Mouse (Mus musculus): Measurements from ENCODE around the gene Hba-a1. TPM values are rescaled to one million over a fixed set of nuclear protein-coding genes. Genes with fewer than 3 reads are reported as not detected.

Gene Hba-a1
- polyA plus RNA-seq, 1 experiment from 2014 or later = 2,861 TPM

GRCm38 (mm10) chr11:32331861-32332260 lies 48.5 kb downstream of the Hba-a1 start:
- Histone ChIP-seq H3K4me1 (replicated peaks; ENCODE audit: control insufficient read depth, insufficient read depth, low read length) (0 out of 2 replicates have a peak, but pooled peaks cover 2% of the 10 kb centered on the region), H3K9me3 (ENCODE audit: control insufficient read depth, low read length) (no peaks in the 10 kb centered on the region), H3K27ac (ENCODE audit: low read depth, low read length) (no peak overlapping the region), H3K36me3 (ENCODE audit: control insufficient read depth, insufficient read depth, low read length) (no peaks in the 10 kb centered on the region), H3K4me3 (ENCODE audit: low read depth, low read length) (no peak overlapping the region), H3K27me3 (ENCODE audit: control insufficient read depth, insufficient read depth, low read length) (no peaks in the 10 kb centered on the region), H3K9ac (ENCODE audit: low read depth, low read length) (no peak overlapping the region), H3K4me2 (replicated peaks; ENCODE audit: low read depth, low read length) (no peak overlapping the region)
- DNase-seq (ENCODE audit: low spot score) = no peak
- ATAC-seq (ENCODE audit: low FRiP score) = no peak
- 74% methylated on average over 5 of the region's 5 CpGs for WGBS

GRCm38 (mm10) chr11:32333235-32333634 lies 49.9 kb downstream of the Hba-a1 start:
- 0 out of 2 replicates have a peak, but pooled peaks cover 2% of the 10 kb centered on the region for H3K4me1 ChIP-seq (replicated peaks; ENCODE audit: control insufficient read depth, insufficient read depth, low read length)
- ATAC-seq (ENCODE audit: low FRiP score) = no peak
- H3K27ac ChIP-seq (ENCODE audit: low read depth, low read length) = no peak overlapping the region
- DNase-seq (ENCODE audit: low spot score) = no peak
- no peaks in the 10 kb centered on the region for H3K27me3 ChIP-seq (ENCODE audit: control insufficient read depth, insufficient read depth, low read length)
- no peak overlapping the region for H3K4me3 ChIP-seq (ENCODE audit: low read depth, low read length)
- no peaks in the 10 kb centered on the region for H3K9me3 ChIP-seq (ENCODE audit: control insufficient read depth, low read length)
- no peaks in the 10 kb centered on the region for H3K36me3 ChIP-seq (ENCODE audit: control insufficient read depth, insufficient read depth, low read length)
- no peak overlapping the region for H3K9ac ChIP-seq (ENCODE audit: low read depth, low read length)
- no peak overlapping the region for H3K4me2 ChIP-seq (replicated peaks; ENCODE audit: low read depth, low read length)
- WGBS = 69% methylated on average over 2 of the region's 2 CpGs

Other genes starting within 250 kb of the Hba-a1 start
- gene Il9r, start 83.2 kb upstream of the Hba-a1 start, polyA plus RNA-seq (2014; fragmentation: Nextera tagmentation; extraction: Ambion mirVana) = not detected in 2 replicates
- 82.5 and 84.2 TPM in 2 replicates for gene Snrnp25, start 78.1 kb upstream of the Hba-a1 start, polyA plus RNA-seq (2014; fragmentation: Nextera tagmentation; extraction: Ambion mirVana)
- 19.1 and 21.0 TPM in 2 replicates for gene Rhbdf1, start 61.2 kb upstream of the Hba-a1 start, polyA plus RNA-seq (2014; fragmentation: Nextera tagmentation; extraction: Ambion mirVana)
- gene Mpg, start 57.0 kb upstream of the Hba-a1 start, polyA plus RNA-seq (2014; fragmentation: Nextera tagmentation; extraction: Ambion mirVana) = 28.6 and 29.0 TPM in 2 replicates
- 28.9 and 31.4 TPM in 2 replicates for gene Nprl3, start 15.8 kb upstream of the Hba-a1 start, polyA plus RNA-seq (2014; fragmentation: Nextera tagmentation; extraction: Ambion mirVana)
- gene Hba-x, start 7.1 kb upstream of the Hba-a1 start, polyA plus RNA-seq (2014; fragmentation: Nextera tagmentation; extraction: Ambion mirVana) = 3,064 and 3,380 TPM in 2 replicates
- 6.7 and 7.2 TPM in 2 replicates for gene Hbq1b, start 3.5 kb downstream of the Hba-a1 start, polyA plus RNA-seq (2014; fragmentation: Nextera tagmentation; extraction: Ambion mirVana)
- gene Hba-a2, start 13.0 kb downstream of the Hba-a1 start, polyA plus RNA-seq (2014; fragmentation: Nextera tagmentation; extraction: Ambion mirVana) = 5,394 and 5,453 TPM in 2 replicates
- gene Hbq1a, start 16.6 kb downstream of the Hba-a1 start, polyA plus RNA-seq (2014; fragmentation: Nextera tagmentation; extraction: Ambion mirVana) = not detected in 2 replicates
- gene Sh3pxd2b, start 64.3 kb downstream of the Hba-a1 start, polyA plus RNA-seq (2014; fragmentation: Nextera tagmentation; extraction: Ambion mirVana) = 21.1 and 24.2 TPM in 2 replicates
- 65.5 and 73.2 TPM in 2 replicates for gene Ubtd2, start 171.9 kb downstream of the Hba-a1 start, polyA plus RNA-seq (2014; fragmentation: Nextera tagmentation; extraction: Ambion mirVana)
- 0.28 TPM in 1 of 2 replicates, not detected in the other for gene Efcab9, start 248.6 kb downstream of the Hba-a1 start, polyA plus RNA-seq (2014; fragmentation: Nextera tagmentation; extraction: Ambion mirVana)
- 1.3 and 2.3 TPM in 2 replicates for gene Stk10, start 249.8 kb downstream of the Hba-a1 start, polyA plus RNA-seq (2014; fragmentation: Nextera tagmentation; extraction: Ambion mirVana)

Measured in hindbrain, embryonic 11.5 days (tissue).